Mouse (Mus musculus) kidney, adult 18-20 months (tissue): ENCODE data around the gene Dnajc5.
"Not testable (repeated sequence)": the region's sequence is repeated elsewhere in the genome, so short reads cannot be mapped to it uniquely, and the experiment has no call there.

ENCODE experiments used
- DNase-seq: peaks from one replicate; pipeline ENCODE4 v3.0.0; 2021

Dnajc5 gene

GRCm38 (mm10) chr2:181520118-181520935, at the start of gene Dnajc5:
TSS of gene Dnajc5 (plus strand) at chr2:181520485.
- peak; percentile 98 for DNase-seq

- DNase-seq = peak; percentile 58
Measured at GRCm38 (mm10) chr2:181471246-181471645, 49.0 kb upstream of the Dnajc5 start.

- peak; percentile 38 for DNase-seq
Measured at GRCm38 (mm10) chr2:181472256-181472827, 47.9 kb upstream of the Dnajc5 start.

- no peak for DNase-seq
Measured at GRCm38 (mm10) chr2:181483120-181483519, 37.2 kb upstream of the Dnajc5 start.

GRCm38 (mm10) chr2:181483562-181484318, 36.5 kb upstream of the Dnajc5 start:
- DNase-seq = peak; percentile 65

- no peak for DNase-seq
Measured at GRCm38 (mm10) chr2:181484456-181485233, 35.6 kb upstream of the Dnajc5 start.

GRCm38 (mm10) chr2:181485741-181486140, 34.5 kb upstream of the Dnajc5 start:
- DNase-seq = no peak

- peak; percentile 68 for DNase-seq
Measured at GRCm38 (mm10) chr2:181487338-181488277, 32.7 kb upstream of the Dnajc5 start.

GRCm38 (mm10) chr2:181491432-181492205, 28.7 kb upstream of the Dnajc5 start:
- peak; percentile 27 for DNase-seq

GRCm38 (mm10) chr2:181492206-181492605, 28.1 kb upstream of the Dnajc5 start:
- DNase-seq = no peak

- DNase-seq = no peak
Measured at GRCm38 (mm10) chr2:181493156-181493927, 26.9 kb upstream of the Dnajc5 start, which contains the start of gene Abhd16b. TSS of gene Abhd16b (plus strand) at chr2:181493206.

- no peak for DNase-seq
Measured at GRCm38 (mm10) chr2:181494266-181494945, 25.9 kb upstream of the Dnajc5 start.

GRCm38 (mm10) chr2:181495845-181496244, 24.4 kb upstream of the Dnajc5 start:
- not testable (repeated sequence) for DNase-seq

- DNase-seq = peak; percentile 58
Measured at GRCm38 (mm10) chr2:181496281-181496680, 24.0 kb upstream of the Dnajc5 start.

GRCm38 (mm10) chr2:181496831-181497547, 23.3 kb upstream of the Dnajc5 start, which contains the start of gene Tpd52l2:
TSS of gene Tpd52l2 (plus strand) at chr2:181497142.
- DNase-seq = peak; percentile 91

GRCm38 (mm10) chr2:181497548-181497875, 22.8 kb upstream of the Dnajc5 start:
- peak; percentile 71 for DNase-seq

- DNase-seq = no peak
Measured at GRCm38 (mm10) chr2:181498644-181499043, 21.6 kb upstream of the Dnajc5 start.

GRCm38 (mm10) chr2:181509191-181509590, 11.1 kb upstream of the Dnajc5 start:
- DNase-seq = no peak

GRCm38 (mm10) chr2:181511231-181511630, 9.1 kb upstream of the Dnajc5 start:
- DNase-seq = no peak
